Mouse (Mus musculus): ENCODE measurements around the gene Abhd5.
"Not testable (repeated sequence)": the region's sequence is repeated elsewhere in the genome, so short reads cannot be mapped to it uniquely, and the experiment has no call there.

Abhd5 gene

GRCm38 (mm10) chr9:122351303-122352024, at the start of gene Abhd5:
Gene Abhd5, plus strand, starts transcription at chr9:122351608.
- peak; percentile 88 for DNase-seq (ENCODE audit: low read depth)

- DNase-seq (ENCODE audit: low read depth), result no peak
These were observed 46.1 kb upstream of the Abhd5 start for GRCm38 (mm10) chr9:122305302-122305701.

- no peak for DNase-seq (ENCODE audit: low read depth)
These were observed 42.1 kb upstream of the Abhd5 start for GRCm38 (mm10) chr9:122309013-122309980.

- DNase-seq (ENCODE audit: low read depth), result peak; percentile 79
These were observed 40.8 kb upstream of the Abhd5 start for GRCm38 (mm10) chr9:122310613-122311049.

- peak; percentile 67 for DNase-seq (ENCODE audit: low read depth)
These were observed 40.2 kb upstream of the Abhd5 start for GRCm38 (mm10) chr9:122311051-122311760.

GRCm38 (mm10) chr9:122312296-122312990, 39.0 kb upstream of the Abhd5 start:
- DNase-seq (ENCODE audit: low read depth), result no peak

- not testable (repeated sequence) for DNase-seq (ENCODE audit: low read depth)
These were observed 38.3 kb upstream of the Abhd5 start for GRCm38 (mm10) chr9:122313128-122313527.

GRCm38 (mm10) chr9:122314386-122314785, 37.0 kb upstream of the Abhd5 start:
- DNase-seq (ENCODE audit: low read depth), result no peak

GRCm38 (mm10) chr9:122314942-122315341, 36.5 kb upstream of the Abhd5 start:
- DNase-seq (ENCODE audit: low read depth), result no peak

- DNase-seq (ENCODE audit: low read depth), result no peak
These were observed 35.9 kb upstream of the Abhd5 start for GRCm38 (mm10) chr9:122315501-122315900.

- no peak for DNase-seq (ENCODE audit: low read depth)
These were observed 34.8 kb upstream of the Abhd5 start for GRCm38 (mm10) chr9:122316562-122316961.

GRCm38 (mm10) chr9:122320626-122321025, 30.8 kb upstream of the Abhd5 start:
- DNase-seq (ENCODE audit: low read depth), result no peak

- no peak for DNase-seq (ENCODE audit: low read depth)
These were observed 29.1 kb upstream of the Abhd5 start for GRCm38 (mm10) chr9:122322356-122322755.

- no peak for DNase-seq (ENCODE audit: low read depth)
These were observed 25.4 kb upstream of the Abhd5 start for GRCm38 (mm10) chr9:122325996-122326395.

- DNase-seq (ENCODE audit: low read depth), result no peak
These were observed 23.2 kb upstream of the Abhd5 start for GRCm38 (mm10) chr9:122328199-122328598.

GRCm38 (mm10) chr9:122336677-122337076, 14.7 kb upstream of the Abhd5 start:
- no peak for DNase-seq (ENCODE audit: low read depth)

GRCm38 (mm10) chr9:122337510-122337931, 13.9 kb upstream of the Abhd5 start:
- no peak for DNase-seq (ENCODE audit: low read depth)

GRCm38 (mm10) chr9:122339972-122340371, 11.4 kb upstream of the Abhd5 start:
- DNase-seq (ENCODE audit: low read depth), result no peak

- no peak for DNase-seq (ENCODE audit: low read depth)
These were observed 8.0 kb upstream of the Abhd5 start for GRCm38 (mm10) chr9:122343399-122343798.

- no peak for DNase-seq (ENCODE audit: low read depth)
These were observed 6.8 kb upstream of the Abhd5 start for GRCm38 (mm10) chr9:122344560-122344959.

- no peak for DNase-seq (ENCODE audit: low read depth)
These were observed 6.1 kb upstream of the Abhd5 start for GRCm38 (mm10) chr9:122345291-122345690.

GRCm38 (mm10) chr9:122346059-122346458, 5.3 kb upstream of the Abhd5 start:
- DNase-seq (ENCODE audit: low read depth), result no peak

Data from fibroblast of lung, adult 2 months (primary cell).